Mouse (Mus musculus) CH12.LX (cell line): ENCODE results near the gene Cstad. TPM values are rescaled to one million over a fixed set of nuclear protein-coding genes. Genes with fewer than 3 reads are reported as not detected.

Experiments used
- DNase-seq: peaks from one replicate; pipeline ENCODE4 v3.0.0-alpha.2; 2013; ENCODE audit errors: extremely low read depth
- H3K27ac ChIP-seq: 2 replicates; pipeline ENCODE4 v1.5.1; 2012; ENCODE audit warnings: low read depth, mild to moderate bottlenecking, control low read depth, moderate library complexity; ENCODE audit not compliant: insufficient read depth
- H3K27me3 ChIP-seq: replicated peaks from 2 replicates; pipeline ENCODE3; 2012; ENCODE audit warnings: inconsistent platforms
- H3K36me3 ChIP-seq, 2 experiments: replicated peaks in 1 of 2; 2 replicates each; pipeline versions ENCODE3 to v1.6.1; 2012; ENCODE audit warnings: inconsistent platforms in 1 of 2, low read length in 1 of 2, mild to moderate bottlenecking in 1 of 2, mixed read lengths in 1 of 2, moderate library complexity in 1 of 2; ENCODE audit not compliant: control insufficient read depth in 1 of 2, insufficient read depth in 1 of 2
- H3K4me1 ChIP-seq, 2 experiments: 2 replicates each; pipeline ENCODE4 v1.6.1; 2012; ENCODE audit warnings: inconsistent platforms in 1 of 2, moderate library complexity in 1 of 2; ENCODE audit not compliant: insufficient read depth in 2 of 2, control insufficient read depth in 1 of 2
- H3K4me2 ChIP-seq: 2 replicates; pipeline ENCODE4 v1.6.1; 2012; ENCODE audit warnings: low read depth, mild to moderate bottlenecking, control low read depth; ENCODE audit not compliant: poor library complexity, insufficient read depth, severe bottlenecking
- H3K4me3 ChIP-seq, 3 experiments: fragments of 150-350 bp in 1 of 3; sonication (generic) in 1 of 3; replicated peaks in 1 of 3; 2 replicates each; pipeline versions ENCODE3 to v1.5.1; 2011 to 2012; ENCODE audit warnings: low read depth in 2 of 3, low read length in 2 of 3, mild to moderate bottlenecking in 2 of 3, moderate library complexity in 2 of 3, control low read depth in 1 of 3, improper control_type of control experiment in 1 of 3, inconsistent platforms in 1 of 3, mixed read lengths in 1 of 3; ENCODE audit not compliant: poor library complexity in 1 of 3
- H3K79me2 ChIP-seq: replicated peaks from 2 replicates; pipeline ENCODE4 v1.6.1; 2012; ENCODE audit warnings: mild to moderate bottlenecking, moderate library complexity; ENCODE audit not compliant: control insufficient read depth, poor library complexity, insufficient read depth, severe bottlenecking; ENCODE audit errors: extremely low read depth
- H3K9ac ChIP-seq: 2 replicates; pipeline ENCODE4 v1.6.1; 2012; ENCODE audit warnings: low read depth, mild to moderate bottlenecking, control low read depth, moderate library complexity; ENCODE audit not compliant: insufficient read depth
- H3K9me3 ChIP-seq: replicated peaks from 2 replicates; pipeline ENCODE3; 2012; ENCODE audit warnings: low read length, inconsistent platforms, mixed read lengths
- BHLHE40 ChIP-seq: IDR thresholded peaks from 2 replicates; pipeline ENCODE4 v1.6.1; 2011; ENCODE audit warnings: mild to moderate bottlenecking, low read depth, low read length, improper control_type of control experiment
- CHD1 ChIP-seq: IDR thresholded peaks from 2 replicates; pipeline ENCODE4 v1.6.1; 2012; ENCODE audit warnings: low read depth, low read length, improper control_type of control experiment, inconsistent platforms
- CHD2 ChIP-seq: IDR thresholded peaks from 2 replicates; pipeline ENCODE4 v1.6.1; 2011; ENCODE audit warnings: low read length, improper control_type of control experiment
- CTCF ChIP-seq, 2 experiments: IDR thresholded peaks in 1 of 2; conservative IDR thresholded peaks in 1 of 2; 2 replicates each; pipeline ENCODE4 v1.5.1; 2011 to 2012; ENCODE audit warnings: low read depth in 2 of 2, low read length in 2 of 2, improper control_type of control experiment in 1 of 2, inconsistent platforms in 1 of 2, mild to moderate bottlenecking in 1 of 2, moderate library complexity in 1 of 2
- E2F4 ChIP-seq: IDR thresholded peaks from 2 replicates; pipeline ENCODE4 v1.6.1; 2011; ENCODE audit warnings: low read depth, low read length, improper control_type of control experiment; ENCODE audit not compliant: insufficient replicate concordance
- ELF1 ChIP-seq: IDR thresholded peaks from 2 replicates; pipeline ENCODE4 v1.6.1; 2014; ENCODE audit warnings: low read depth, mild to moderate bottlenecking, inconsistent platforms, low read length, improper control_type of control experiment
- ETS1 ChIP-seq: conservative IDR thresholded peaks from 2 replicates; pipeline ENCODE4 v1.6.1; 2012; ENCODE audit warnings: low read depth, mild to moderate bottlenecking, inconsistent platforms, low read length, improper control_type of control experiment, moderate library complexity
- HCFC1 ChIP-seq: IDR thresholded peaks from 2 replicates; pipeline ENCODE4 v1.6.1; 2012; ENCODE audit warnings: low read depth, mild to moderate bottlenecking, inconsistent platforms, low read length, improper control_type of control experiment
- JUN ChIP-seq: IDR thresholded peaks from 2 replicates; pipeline ENCODE4 v1.6.1; 2011; ENCODE audit warnings: low read depth, mild to moderate bottlenecking, low read length, improper control_type of control experiment, moderate library complexity; ENCODE audit not compliant: insufficient read depth
- KAT2A ChIP-seq: IDR thresholded peaks from 2 replicates; pipeline ENCODE4 v1.6.1; 2012; ENCODE audit warnings: low read length, improper control_type of control experiment, inconsistent platforms; ENCODE audit not compliant: insufficient replicate concordance
- MEF2A ChIP-seq: IDR thresholded peaks from 2 replicates; pipeline ENCODE4 v1.6.1; 2014; ENCODE audit warnings: low read depth, mild to moderate bottlenecking, inconsistent platforms, low read length, improper control_type of control experiment, borderline replicate concordance
- MXI1 ChIP-seq: IDR thresholded peaks from 2 replicates; pipeline ENCODE4 v1.6.1; 2011; ENCODE audit warnings: mild to moderate bottlenecking, low read depth, low read length, improper control_type of control experiment
- MYC ChIP-seq: IDR thresholded peaks from 2 replicates; pipeline ENCODE4 v1.6.1; 2011; ENCODE audit warnings: low read depth, mild to moderate bottlenecking, improper control_type of control experiment, low read length
- NELFE ChIP-seq: IDR thresholded peaks from 2 replicates; pipeline ENCODE4 v1.6.1; 2011; ENCODE audit warnings: low read depth, low read length, improper control_type of control experiment
- NRF1 ChIP-seq: IDR thresholded peaks from 2 replicates; pipeline ENCODE4 v1.6.1; 2014; ENCODE audit warnings: low read depth, mild to moderate bottlenecking, inconsistent platforms, low read length, improper control_type of control experiment, moderate library complexity
- PAX5 ChIP-seq: IDR thresholded peaks from 2 replicates; pipeline ENCODE4 v1.6.1; 2012; ENCODE audit warnings: low read length, inconsistent platforms, mixed read lengths
- POLR2A ChIP-seq: IDR thresholded peaks from 2 replicates; pipeline ENCODE4 v1.6.1; 2011; ENCODE audit warnings: low read depth, mild to moderate bottlenecking, improper control_type of control experiment, low read length
- RAD21 ChIP-seq: IDR thresholded peaks from 2 replicates; pipeline ENCODE4 v1.6.1; 2011; ENCODE audit warnings: low read depth, mild to moderate bottlenecking, low read length, improper control_type of control experiment, moderate library complexity
- RCOR1 ChIP-seq: conservative IDR thresholded peaks from 2 replicates; pipeline ENCODE4 v1.6.1; 2012; ENCODE audit warnings: low read depth, mild to moderate bottlenecking, inconsistent platforms, low read length, improper control_type of control experiment
- SMC3 ChIP-seq: IDR thresholded peaks from 2 replicates; pipeline ENCODE4 v1.6.1; 2011; ENCODE audit warnings: low read depth, low read length, improper control_type of control experiment
- TBP ChIP-seq: conservative IDR thresholded peaks from 2 replicates; pipeline ENCODE4 v1.6.1; 2011; ENCODE audit warnings: low read depth, low read length, improper control_type of control experiment
- UBTF ChIP-seq: IDR thresholded peaks from 2 replicates; pipeline ENCODE4 v1.6.1; 2012; ENCODE audit warnings: low read depth, mild to moderate bottlenecking, inconsistent platforms, low read length, improper control_type of control experiment, moderate library complexity
- USF2 ChIP-seq: conservative IDR thresholded peaks from 2 replicates; pipeline ENCODE4 v1.6.1; 2011; ENCODE audit warnings: low read depth, low read length, improper control_type of control experiment
- ZC3H11A ChIP-seq: IDR thresholded peaks from 2 replicates; pipeline ENCODE4 v1.6.1; 2012; ENCODE audit warnings: low read depth, mild to moderate bottlenecking, inconsistent platforms, low read length, improper control_type of control experiment
- ZNF384 ChIP-seq: IDR thresholded peaks from 2 replicates; pipeline ENCODE4 v1.6.1; 2012; ENCODE audit warnings: low read depth, low read length, improper control_type of control experiment, inconsistent platforms
- dilution Hi-C: fragments of 300-500 bp; cut with MboI; formaldehyde crosslinking; loops from 2 replicates; pipeline ENCODE4 v1.14.3; 2020; ENCODE audit warnings: low sequenced_read_pairs; ENCODE audit not compliant: extremely low pct_unique_long_range_greater_than_20kb, extremely low pct_ligation_motif_present
- in situ Hi-C: fragments of 300-500 bp; cut with MboI; formaldehyde crosslinking; loops from 3 replicates; pipeline ENCODE4 v1.14.3; 2019; ENCODE audit warnings: low sequenced_read_pairs, low pct_ligation_motif_present, low pct_unique_long_range_greater_than_20kb, mixed read lengths
- polyA plus RNA-seq: library from polyadenylated mRNA; unstranded; fragments of >175 nt; gene quantifications from 2 replicates; pipeline ENCODE4 v1.2.1, GENCODE M21; 2012; ENCODE audit warnings: low read depth; ENCODE audit not compliant: insufficient read length
- total RNA-seq, 2 experiments: library from RNA; depleted of rRNA; stranded (reverse); fragments of 300-350 nt in 1 of 2; fragments of >200 nt in 1 of 2; gene quantifications; 2 replicates each; pipeline ENCODE4 v1.2.3; 2012 to 2014

Gene Cstad
- total and polyA plus RNA-seq, 3 experiments = 0.29 to 0.51 TPM; not detected in 1

GRCm38 (mm10) chr2:30605762-30606051 lies 10.9 kb downstream of the Cstad start:
- Histone ChIP-seq H3K27ac (no peak overlapping the region), H3K79me2 (no peaks in the 10 kb centered on the region), H3K27me3 (no peaks in the 10 kb centered on the region), H3K9me3 (no peaks in the 10 kb centered on the region), H3K4me1 (peaks cover 5 to 19% of the 10 kb centered on the region in 2 experiments; a peak in 3 of 4 replicates), H3K4me3 (no peak overlapping the region), H3K9ac (no peak overlapping the region), H3K4me2 (no peak overlapping the region), H3K36me3 (no peaks in the 10 kb centered on the region)
- dilution Hi-C loops (no loop called here), in situ Hi-C loops (no loop called here)
- TF ChIP-seq CHD2 (no peak), SMC3 (no peak), ELF1 (no peak)
- DNase-seq = no peak

DNA sequence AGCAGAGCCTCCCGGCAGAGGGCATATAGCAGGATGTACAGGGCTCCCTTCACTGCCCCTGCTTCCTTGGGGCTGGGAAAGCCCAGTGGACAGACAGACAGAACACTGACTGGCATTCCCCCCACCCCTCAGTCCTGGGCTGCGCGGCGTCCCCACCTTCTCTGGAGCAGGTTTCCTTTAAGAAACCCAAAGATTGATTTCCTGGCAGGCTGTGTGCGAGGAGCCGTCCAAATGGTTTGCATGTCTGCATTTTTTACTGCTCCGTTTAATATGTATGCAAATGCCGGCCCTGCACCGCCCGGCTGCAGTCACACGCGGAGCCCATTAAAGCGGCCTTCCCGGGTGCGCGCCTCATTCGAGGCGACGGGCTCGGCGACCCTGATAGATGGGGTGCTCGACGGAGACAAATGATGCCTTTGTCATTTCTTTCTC lies 11.8 kb downstream of the Cstad start:
- Histone ChIP-seq H3K4me2 (no peak overlapping the region), H3K79me2 (no peaks in the 10 kb centered on the region), H3K4me1 (peaks cover 3 to 12% of the 10 kb centered on the region in 2 experiments; a peak in 3 of 4 replicates), H3K27me3 (no peaks in the 10 kb centered on the region), H3K9ac (no peak overlapping the region), H3K27ac (no peak overlapping the region), H3K4me3 (no peak overlapping the region), H3K9me3 (no peaks in the 10 kb centered on the region), H3K36me3 (no peaks in the 10 kb centered on the region)
- dilution Hi-C loops = no loop called here
- TF ChIP-seq MYC = no peak
- no peak for TF ChIP-seq NELFE
- no peak for TF ChIP-seq UBTF
- TF ChIP-seq KAT2A = no peak
- no peak for TF ChIP-seq RCOR1
- no peak for TF ChIP-seq MXI1
- TF ChIP-seq ZNF384 = no peak
- no peak for TF ChIP-seq ETS1
- no peak for TF ChIP-seq BHLHE40
- no peak for TF ChIP-seq NRF1
- TF ChIP-seq POLR2A = no peak
- TF ChIP-seq TBP = no peak
- no peak for TF ChIP-seq HCFC1
- no peak for TF ChIP-seq MEF2A
- in situ Hi-C loops = no loop called here
- no peak for DNase-seq

DNA sequence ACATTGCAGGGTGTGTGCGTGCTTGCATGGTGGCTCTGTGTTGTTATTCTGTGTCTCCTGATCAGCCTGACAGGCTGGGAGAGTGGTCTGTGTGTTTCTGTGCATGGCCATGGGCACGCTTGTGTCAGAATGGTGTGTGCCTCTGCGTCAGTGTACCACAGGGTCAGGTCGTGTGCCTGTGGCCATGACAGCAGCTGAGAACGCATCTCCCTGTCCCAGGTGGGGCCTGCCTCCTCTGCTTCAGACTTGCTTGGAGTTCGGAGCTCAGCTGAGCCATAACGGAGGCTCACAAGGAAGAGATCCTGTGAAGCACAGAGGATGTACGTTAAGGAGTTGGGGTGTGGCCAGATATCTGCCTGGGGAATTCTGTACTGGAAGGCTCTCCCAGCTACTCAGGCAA lies 13.1 kb downstream of the Cstad start:
- no peaks in the 10 kb centered on the region for H3K27me3 ChIP-seq
- H3K4me2 ChIP-seq = no peak overlapping the region
- H3K9me3 ChIP-seq = no peaks in the 10 kb centered on the region
- no peak overlapping the region for H3K9ac ChIP-seq
- in situ Hi-C loops (no loop called here), dilution Hi-C loops (no loop called here)
- H3K4me3 ChIP-seq = no peak overlapping the region
- DNase-seq = no peak
- peaks cover 3 to 12% of the 10 kb centered on the region in 2 experiments; a peak in 3 of 4 replicates for H3K4me1 ChIP-seq
- TF ChIP-seq KAT2A = no peak
- no peak for TF ChIP-seq POLR2A
- TF ChIP-seq UBTF = no peak
- TF ChIP-seq HCFC1 = no peak
- no peak for TF ChIP-seq ZNF384
- no peak for TF ChIP-seq BHLHE40
- TF ChIP-seq CHD1 = no peak
- no peak for TF ChIP-seq MYC
- no peak for TF ChIP-seq USF2
- TF ChIP-seq E2F4 = no peak
- no peak for TF ChIP-seq JUN
- TF ChIP-seq ETS1 = no peak
- TF ChIP-seq ZC3H11A = no peak
- no peak for TF ChIP-seq RAD21
- no peak for TF ChIP-seq PAX5
- TF ChIP-seq CTCF (conservative IDR thresholded peaks at IDR 0.05 in 1 of 2, IDR thresholded peaks at IDR 0.05 in 1 of 2; ENCODE audit: low read depth in 2 of 2, low read length in 2 of 2) = no peak
- no peak for TF ChIP-seq MEF2A
- no peak overlapping the region for H3K27ac ChIP-seq
- no peaks in the 10 kb centered on the region for H3K36me3 ChIP-seq
- H3K79me2 ChIP-seq = no peaks in the 10 kb centered on the region
